Mouse (Mus musculus): ENCODE results near the gene Alk. TPM values are rescaled to one million over a fixed set of nuclear protein-coding genes. Genes with fewer than 3 reads are reported as not detected.
A peak's percentile ranks its signal among the peaks of the same experiment; 100 is the strongest.

Gene Alk
- polyA plus RNA-seq, 1 experiment from 2014 or later = 0.39 TPM

DNA sequence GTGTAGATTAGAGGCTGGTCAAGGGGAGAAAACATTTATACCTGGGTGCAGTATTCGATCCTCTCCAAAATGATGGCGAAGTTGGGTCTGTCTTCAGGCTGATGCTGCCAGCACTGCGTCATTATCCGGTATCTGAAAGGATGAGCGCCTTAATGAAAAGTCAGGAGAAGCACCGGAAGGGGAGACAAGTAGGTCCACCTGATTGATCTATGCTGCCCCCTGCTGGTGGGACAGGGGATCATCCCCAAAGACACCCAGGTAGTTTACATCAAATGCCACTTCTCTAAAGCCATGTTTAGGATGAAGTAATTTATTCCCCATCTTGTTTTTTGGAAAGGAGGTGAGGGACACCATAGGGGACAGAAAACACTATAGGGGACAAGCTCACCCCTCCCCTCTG lies 730.4 kb downstream of the Alk start:
- Histone ChIP-seq H3K9ac (ENCODE audit: low read depth, low read length) (no peak overlapping the region), H3K4me1 (ENCODE audit: control insufficient read depth, insufficient read depth, low read length) (peaks cover 3% of the 10 kb centered on the region; the same call in 1 of the 2 replicates), H3K4me2 (no peak overlapping the region), H3K27me3 (ENCODE audit: control insufficient read depth, insufficient read depth, low read length) (no peaks in the 10 kb centered on the region), H3K4me3 (ENCODE audit: low read depth, low read length) (no peak overlapping the region), H3K36me3 (ENCODE audit: control insufficient read depth, insufficient read depth, low read length) (no peaks in the 10 kb centered on the region), H3K27ac (ENCODE audit: low read depth, low read length) (no peak overlapping the region), H3K9me3 (replicated peaks; ENCODE audit: control insufficient read depth, low read length) (no peaks in the 10 kb centered on the region)
- no peak for ATAC-seq (replicated peaks; ENCODE audit: insufficient number of reproducible peaks, low FRiP score, low TSS enrichment)
- WGBS (ENCODE audit: insufficient replicate concordance) = 30% methylated on average over 6 of the region's 6 CpGs

DNA sequence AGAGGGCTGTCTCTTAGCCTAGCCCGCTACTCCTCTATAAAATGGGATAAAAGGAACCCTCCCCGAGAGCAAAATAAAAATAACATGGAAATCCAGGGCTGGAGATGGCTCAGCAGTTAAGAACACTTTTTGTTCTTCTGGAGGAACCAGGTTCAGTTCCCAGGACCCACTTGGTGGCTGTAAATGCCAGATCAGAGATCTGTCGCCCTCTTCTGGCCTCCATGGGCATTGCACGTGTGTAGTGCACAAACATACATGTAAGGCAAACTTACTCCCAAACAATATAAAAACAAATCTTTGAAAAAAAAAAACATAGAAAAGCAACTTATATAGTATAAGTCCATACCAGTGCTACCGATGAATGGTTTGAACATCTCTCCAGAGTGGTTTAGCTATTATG lies 731.5 kb downstream of the Alk start:
- no peak overlapping the region for H3K27ac ChIP-seq (ENCODE audit: low read depth, low read length)
- no peak overlapping the region for H3K4me2 ChIP-seq
- H3K9ac ChIP-seq (ENCODE audit: low read depth, low read length) = no peak overlapping the region
- H3K4me3 ChIP-seq (ENCODE audit: low read depth, low read length) = no peak overlapping the region
- H3K9me3 ChIP-seq (replicated peaks; ENCODE audit: control insufficient read depth, low read length) = no peaks in the 10 kb centered on the region
- no peak for ATAC-seq (replicated peaks; ENCODE audit: insufficient number of reproducible peaks, low FRiP score, low TSS enrichment)
- peaks cover 3% of the 10 kb centered on the region; the same call in 1 of the 2 replicates for H3K4me1 ChIP-seq (ENCODE audit: control insufficient read depth, insufficient read depth, low read length)
- 52% methylated on average over 5 of the region's 5 CpGs for WGBS (ENCODE audit: insufficient replicate concordance)
- no peaks in the 10 kb centered on the region for H3K36me3 ChIP-seq (ENCODE audit: control insufficient read depth, insufficient read depth, low read length)
- no peaks in the 10 kb centered on the region for H3K27me3 ChIP-seq (ENCODE audit: control insufficient read depth, insufficient read depth, low read length)

DNA sequence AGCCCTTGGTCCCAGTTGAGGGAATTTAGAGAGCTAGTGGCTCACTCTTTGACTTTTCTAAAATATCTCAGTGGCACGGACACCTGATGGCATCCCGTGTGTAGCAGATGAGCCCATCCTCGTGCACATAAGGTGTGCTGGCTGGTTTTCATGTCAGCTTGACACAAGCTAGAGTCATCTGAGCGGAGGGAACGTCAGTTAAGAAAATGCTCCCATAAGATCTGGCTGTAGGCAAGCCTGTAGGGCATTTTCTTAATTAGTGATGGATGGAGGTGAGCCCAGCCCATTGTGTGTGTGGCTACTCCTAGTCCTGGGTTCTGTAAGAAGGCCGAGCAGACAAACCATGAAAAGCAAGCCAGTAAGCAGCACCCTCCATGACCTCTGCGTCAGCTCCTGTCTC lies 732.4 kb downstream of the Alk start:
- Histone ChIP-seq H3K4me3 (ENCODE audit: low read depth, low read length) (no peak overlapping the region), H3K4me1 (ENCODE audit: control insufficient read depth, insufficient read depth, low read length) (peaks cover 3% of the 10 kb centered on the region; the same call in 1 of the 2 replicates), H3K4me2 (no peak overlapping the region), H3K9ac (ENCODE audit: low read depth, low read length) (no peak overlapping the region), H3K36me3 (ENCODE audit: control insufficient read depth, insufficient read depth, low read length) (no peaks in the 10 kb centered on the region), H3K9me3 (replicated peaks; ENCODE audit: control insufficient read depth, low read length) (no peaks in the 10 kb centered on the region), H3K27ac (ENCODE audit: low read depth, low read length) (no peak overlapping the region), H3K27me3 (ENCODE audit: control insufficient read depth, insufficient read depth, low read length) (no peaks in the 10 kb centered on the region)
- ATAC-seq (replicated peaks; ENCODE audit: insufficient number of reproducible peaks, low FRiP score, low TSS enrichment) = no peak
- WGBS (ENCODE audit: insufficient replicate concordance) = 72% methylated on average over 7 of the region's 7 CpGs

DNA sequence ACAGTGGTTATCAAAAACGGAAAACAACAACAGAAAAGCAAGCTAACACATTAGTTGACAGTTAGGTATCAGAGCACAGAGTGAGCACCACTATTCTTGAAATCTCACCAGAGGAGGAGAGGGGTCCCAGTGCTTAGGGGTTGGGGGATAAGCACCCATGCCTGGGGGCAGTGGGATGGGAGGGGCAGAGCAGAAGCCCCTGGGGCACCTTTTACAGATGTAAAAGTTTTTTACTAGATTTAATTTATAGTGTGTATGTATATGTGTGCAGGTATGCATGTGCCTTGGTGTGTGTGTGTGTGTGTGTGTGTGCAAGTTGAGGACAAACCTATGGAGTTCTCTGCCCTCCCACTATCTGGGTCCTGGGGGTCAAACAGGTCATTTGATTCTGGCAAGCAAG lies 733.8 kb downstream of the Alk start:
- WGBS (ENCODE audit: insufficient replicate concordance) = 63% methylated on average over 1 of the region's 1 CpGs
- peaks cover 3% of the 10 kb centered on the region; the same call in 1 of the 2 replicates for H3K4me1 ChIP-seq (ENCODE audit: control insufficient read depth, insufficient read depth, low read length)
- no peaks in the 10 kb centered on the region for H3K36me3 ChIP-seq (ENCODE audit: control insufficient read depth, insufficient read depth, low read length)
- H3K27ac ChIP-seq (ENCODE audit: low read depth, low read length) = no peak overlapping the region
- H3K4me3 ChIP-seq (ENCODE audit: low read depth, low read length) = no peak overlapping the region
- no peaks in the 10 kb centered on the region for H3K9me3 ChIP-seq (replicated peaks; ENCODE audit: control insufficient read depth, low read length)
- ATAC-seq (replicated peaks; ENCODE audit: insufficient number of reproducible peaks, low FRiP score, low TSS enrichment) = no peak
- H3K9ac ChIP-seq (ENCODE audit: low read depth, low read length) = no peak overlapping the region
- H3K4me2 ChIP-seq = no peak overlapping the region
- H3K27me3 ChIP-seq (ENCODE audit: control insufficient read depth, insufficient read depth, low read length) = no peaks in the 10 kb centered on the region

DNA sequence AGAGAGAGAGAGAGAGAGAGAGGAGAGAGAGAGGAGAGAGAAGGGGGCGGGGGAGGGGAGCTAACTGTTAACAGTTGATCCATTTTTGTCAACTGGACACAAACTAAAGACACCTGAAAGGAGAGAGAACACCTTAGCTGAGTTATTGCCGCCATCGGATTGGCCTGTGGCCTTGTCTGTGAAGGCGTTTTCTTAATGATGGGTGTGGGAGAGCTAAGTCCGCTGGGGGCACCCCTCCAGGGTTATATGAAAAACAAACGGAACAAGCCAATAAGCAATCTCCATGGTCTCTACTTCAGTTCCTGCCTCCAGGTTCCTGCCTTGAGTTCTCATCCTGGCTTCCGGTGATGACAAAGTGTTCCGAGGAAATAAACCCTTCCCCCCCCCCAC lies 734.2 kb downstream of the Alk start:
- H3K27ac ChIP-seq (ENCODE audit: low read depth, low read length) = no peak overlapping the region
- H3K36me3 ChIP-seq (ENCODE audit: control insufficient read depth, insufficient read depth, low read length) = no peaks in the 10 kb centered on the region
- H3K4me2 ChIP-seq = no peak overlapping the region
- ATAC-seq (replicated peaks; ENCODE audit: insufficient number of reproducible peaks, low FRiP score, low TSS enrichment) = no peak
- no peak overlapping the region for H3K4me3 ChIP-seq (ENCODE audit: low read depth, low read length)
- H3K27me3 ChIP-seq (ENCODE audit: control insufficient read depth, insufficient read depth, low read length) = no peaks in the 10 kb centered on the region
- H3K9me3 ChIP-seq (replicated peaks; ENCODE audit: control insufficient read depth, low read length) = no peaks in the 10 kb centered on the region
- 81% methylated on average over 8 of the region's 8 CpGs for WGBS (ENCODE audit: insufficient replicate concordance)
- peaks cover 3% of the 10 kb centered on the region; the same call in 1 of the 2 replicates for H3K4me1 ChIP-seq (ENCODE audit: control insufficient read depth, insufficient read depth, low read length)
- no peak overlapping the region for H3K9ac ChIP-seq (ENCODE audit: low read depth, low read length)

DNA sequence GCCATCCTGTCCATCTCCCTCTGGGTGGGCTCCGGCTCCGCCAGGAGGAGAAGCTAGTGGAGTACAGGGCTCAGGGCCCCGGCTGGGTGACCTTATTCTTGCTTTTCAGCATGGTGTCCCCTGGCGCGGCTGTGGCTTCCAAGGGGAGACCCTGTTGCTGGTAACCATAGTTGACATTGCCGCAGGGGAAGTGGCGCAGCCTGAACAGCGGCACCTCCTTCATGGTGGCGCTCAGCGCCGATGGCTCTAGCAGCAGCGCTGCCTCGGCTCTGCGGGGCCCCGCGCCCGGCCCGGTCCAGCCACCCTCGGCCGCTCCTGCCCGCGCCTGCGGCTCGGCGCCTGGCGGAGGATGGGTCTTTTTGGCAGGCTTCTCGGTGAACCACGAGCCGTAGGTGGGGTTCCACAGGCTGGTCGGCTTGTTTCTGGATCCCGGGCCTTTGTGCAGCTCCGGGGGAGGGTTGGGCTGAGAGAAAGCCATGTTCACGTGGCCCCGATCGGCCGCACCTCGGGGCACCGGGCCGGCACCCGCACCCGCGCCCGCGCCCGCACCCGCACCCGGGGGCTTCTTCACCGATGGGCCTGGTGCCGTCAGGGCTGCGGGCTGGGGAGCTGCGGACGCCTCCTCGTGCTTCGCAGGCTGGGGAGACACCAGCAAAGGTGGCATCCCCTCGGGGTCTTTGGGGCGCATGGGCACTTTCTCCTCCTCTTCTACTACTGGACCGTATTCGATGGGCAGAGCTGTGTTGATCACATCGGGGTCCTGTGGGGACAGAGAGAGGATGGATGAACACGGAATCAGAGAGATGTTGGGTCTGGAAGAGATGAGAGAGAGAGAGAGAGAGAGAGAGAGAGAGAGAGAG lies 734.8 kb downstream of the Alk start:
- H3K9ac ChIP-seq (ENCODE audit: low read depth, low read length) = peak overlapping the region; percentile 87
- peaks cover 3% of the 10 kb centered on the region; the same call in 1 of the 2 replicates for H3K4me1 ChIP-seq (ENCODE audit: control insufficient read depth, insufficient read depth, low read length)
- H3K36me3 ChIP-seq (ENCODE audit: control insufficient read depth, insufficient read depth, low read length) = no peaks in the 10 kb centered on the region
- H3K27ac ChIP-seq (ENCODE audit: low read depth, low read length) = no peak overlapping the region
- H3K9me3 ChIP-seq (replicated peaks; ENCODE audit: control insufficient read depth, low read length) = no peaks in the 10 kb centered on the region
- peak; percentile 72 for ATAC-seq (replicated peaks; ENCODE audit: insufficient number of reproducible peaks, low FRiP score, low TSS enrichment)
- 5% methylated on average over 60 of the region's 60 CpGs for WGBS (ENCODE audit: insufficient replicate concordance)
- peak overlapping the region; percentile 91 for H3K4me2 ChIP-seq
- no peaks in the 10 kb centered on the region for H3K27me3 ChIP-seq (ENCODE audit: control insufficient read depth, insufficient read depth, low read length)
- H3K4me3 ChIP-seq (ENCODE audit: low read depth, low read length) = peak overlapping the region; percentile 51

DNA sequence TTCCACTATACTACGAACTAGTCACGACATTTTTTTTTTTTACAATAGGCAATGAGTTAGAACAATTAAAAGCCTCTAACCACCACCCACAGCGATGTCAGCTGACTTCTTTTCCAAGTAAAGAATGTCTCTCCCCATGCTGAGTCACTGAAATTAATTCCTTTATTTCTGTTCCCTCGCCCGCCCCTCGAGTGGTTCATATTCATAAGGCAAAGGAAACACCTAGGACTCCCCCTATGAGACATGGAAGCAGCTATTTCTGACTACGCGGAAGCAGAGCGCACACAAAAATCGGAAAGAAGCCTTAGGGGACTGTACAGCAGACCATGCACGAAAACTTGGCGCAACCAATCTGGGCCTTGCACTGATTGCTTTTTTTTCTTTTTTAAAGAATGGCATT lies 735.6 kb downstream of the Alk start:
- Histone ChIP-seq H3K9ac (ENCODE audit: low read depth, low read length) (no peak overlapping the region), H3K4me2 (peak overlapping the region; percentile 91), H3K27me3 (ENCODE audit: control insufficient read depth, insufficient read depth, low read length) (no peaks in the 10 kb centered on the region), H3K27ac (ENCODE audit: low read depth, low read length) (no peak overlapping the region), H3K36me3 (ENCODE audit: control insufficient read depth, insufficient read depth, low read length) (no peaks in the 10 kb centered on the region), H3K4me3 (ENCODE audit: low read depth, low read length) (no peak overlapping the region), H3K4me1 (ENCODE audit: control insufficient read depth, insufficient read depth, low read length) (peaks cover 3% of the 10 kb centered on the region; the same call in 1 of the 2 replicates), H3K9me3 (replicated peaks; ENCODE audit: control insufficient read depth, low read length) (no peaks in the 10 kb centered on the region)
- ATAC-seq (replicated peaks; ENCODE audit: insufficient number of reproducible peaks, low FRiP score, low TSS enrichment) = no peak
- 86% methylated on average over 12 of the region's 12 CpGs for WGBS (ENCODE audit: insufficient replicate concordance)

DNA sequence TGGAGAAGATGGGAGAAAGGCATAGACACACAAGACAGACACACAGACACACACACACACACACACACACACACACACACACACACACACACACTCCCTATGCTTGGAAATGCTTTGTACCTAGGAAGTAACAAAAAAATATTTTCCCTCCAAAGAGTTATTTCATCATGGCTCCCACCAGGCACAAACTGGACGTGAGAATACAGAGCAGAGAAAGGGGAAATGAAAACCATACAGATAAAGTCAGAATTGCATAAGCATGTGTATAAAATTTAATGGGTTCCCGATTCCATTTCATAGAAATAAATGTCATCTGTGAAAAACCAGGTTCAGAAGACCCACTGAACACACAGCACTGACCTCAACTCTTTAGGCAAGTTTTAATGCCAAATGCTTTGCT lies 736.5 kb downstream of the Alk start:
- no peaks in the 10 kb centered on the region for H3K36me3 ChIP-seq (ENCODE audit: control insufficient read depth, insufficient read depth, low read length)
- H3K4me1 ChIP-seq (ENCODE audit: control insufficient read depth, insufficient read depth, low read length) = peaks cover 3% of the 10 kb centered on the region; the same call in 1 of the 2 replicates
- H3K27ac ChIP-seq (ENCODE audit: low read depth, low read length) = no peak overlapping the region
- H3K4me2 ChIP-seq = no peak overlapping the region
- no peaks in the 10 kb centered on the region for H3K9me3 ChIP-seq (replicated peaks; ENCODE audit: control insufficient read depth, low read length)
- WGBS (ENCODE audit: insufficient replicate concordance) = 82% methylated on average over 2 of the region's 2 CpGs
- no peak overlapping the region for H3K9ac ChIP-seq (ENCODE audit: low read depth, low read length)
- no peak for ATAC-seq (replicated peaks; ENCODE audit: insufficient number of reproducible peaks, low FRiP score, low TSS enrichment)
- no peak overlapping the region for H3K4me3 ChIP-seq (ENCODE audit: low read depth, low read length)
- no peaks in the 10 kb centered on the region for H3K27me3 ChIP-seq (ENCODE audit: control insufficient read depth, insufficient read depth, low read length)

DNA sequence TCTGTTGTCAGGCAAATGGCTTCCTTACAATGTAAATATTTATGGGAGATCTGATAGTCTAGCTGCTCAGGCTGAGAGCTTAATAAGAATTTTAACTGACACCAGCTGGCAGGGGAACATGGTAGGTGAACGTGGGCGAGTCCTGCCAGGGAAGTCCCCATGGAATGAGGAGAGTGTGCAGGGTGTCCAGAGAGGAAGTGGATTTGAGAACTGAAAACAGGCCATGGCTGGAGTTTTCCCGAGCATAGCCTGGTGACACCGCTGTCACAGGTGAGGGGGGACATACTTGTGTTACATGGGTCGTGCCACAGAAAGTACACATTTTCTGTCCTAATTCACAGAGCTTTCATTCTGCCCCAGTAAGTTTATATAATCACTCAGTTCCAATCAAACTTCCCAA lies 739.0 kb downstream of the Alk start:
- no peaks in the 10 kb centered on the region for H3K36me3 ChIP-seq (ENCODE audit: control insufficient read depth, insufficient read depth, low read length)
- no peak overlapping the region for H3K4me3 ChIP-seq (ENCODE audit: low read depth, low read length)
- peaks cover 3% of the 10 kb centered on the region; the same call in 1 of the 2 replicates for H3K4me1 ChIP-seq (ENCODE audit: control insufficient read depth, insufficient read depth, low read length)
- 76% methylated on average over 5 of the region's 5 CpGs for WGBS (ENCODE audit: insufficient replicate concordance)
- no peak overlapping the region for H3K4me2 ChIP-seq
- H3K9ac ChIP-seq (ENCODE audit: low read depth, low read length) = no peak overlapping the region
- H3K9me3 ChIP-seq (replicated peaks; ENCODE audit: control insufficient read depth, low read length) = no peaks in the 10 kb centered on the region
- H3K27me3 ChIP-seq (ENCODE audit: control insufficient read depth, insufficient read depth, low read length) = no peaks in the 10 kb centered on the region
- ATAC-seq (replicated peaks; ENCODE audit: insufficient number of reproducible peaks, low FRiP score, low TSS enrichment) = no peak
- no peak overlapping the region for H3K27ac ChIP-seq (ENCODE audit: low read depth, low read length)

Data from heart, embryonic 11.5 days (tissue).